Mouse (Mus musculus): ENCODE data around the gene Brdt.
A peak's percentile ranks its signal among the peaks of the same experiment; 100 is the strongest.

The Brdt gene

GRCm38 (mm10) chr5:107330916-107331421 is at the start of gene Brdt:
Gene Brdt (plus strand): TSS chr5:107331159.
- DNase-seq (ENCODE audit: low spot score in 2 of 2), result no peak

DNA sequence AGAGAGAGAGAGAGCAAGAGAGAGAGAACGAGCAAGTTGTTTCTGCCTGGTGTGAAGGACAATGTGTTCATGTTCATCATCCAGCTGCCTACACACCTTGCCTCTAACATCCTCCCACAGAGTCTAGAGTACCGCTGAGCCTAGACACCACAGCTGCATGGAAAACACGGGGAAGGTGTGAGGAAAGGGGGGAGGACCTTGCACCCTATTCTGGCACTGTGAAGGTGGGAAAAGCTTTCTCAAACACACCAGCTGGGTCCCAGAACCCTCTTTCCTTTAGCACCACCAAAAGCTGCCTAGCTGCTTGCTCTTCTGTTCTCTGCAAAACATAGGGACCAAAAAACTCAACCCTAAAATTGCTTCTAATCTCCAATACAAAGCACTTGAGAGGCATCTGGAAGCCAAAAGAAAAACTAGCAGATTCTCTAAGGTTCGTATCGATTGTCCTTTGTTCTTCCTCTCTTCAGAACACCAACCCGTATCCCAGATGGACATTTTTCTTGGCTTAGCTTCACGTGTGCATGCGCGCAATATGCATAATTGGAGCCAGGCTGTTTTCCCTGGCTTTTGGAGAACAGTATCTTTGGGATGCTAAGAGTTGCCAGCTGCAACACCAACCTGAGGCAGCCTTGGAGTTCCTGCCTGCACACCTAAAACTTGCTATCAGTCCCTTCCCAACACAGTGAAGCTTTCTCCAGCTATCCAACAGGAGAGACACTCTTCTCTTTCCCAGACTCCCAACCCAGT is 48.2 kb upstream of the Brdt start:
- no peak for DNase-seq (ENCODE audit: low spot score in 2 of 2)

DNA sequence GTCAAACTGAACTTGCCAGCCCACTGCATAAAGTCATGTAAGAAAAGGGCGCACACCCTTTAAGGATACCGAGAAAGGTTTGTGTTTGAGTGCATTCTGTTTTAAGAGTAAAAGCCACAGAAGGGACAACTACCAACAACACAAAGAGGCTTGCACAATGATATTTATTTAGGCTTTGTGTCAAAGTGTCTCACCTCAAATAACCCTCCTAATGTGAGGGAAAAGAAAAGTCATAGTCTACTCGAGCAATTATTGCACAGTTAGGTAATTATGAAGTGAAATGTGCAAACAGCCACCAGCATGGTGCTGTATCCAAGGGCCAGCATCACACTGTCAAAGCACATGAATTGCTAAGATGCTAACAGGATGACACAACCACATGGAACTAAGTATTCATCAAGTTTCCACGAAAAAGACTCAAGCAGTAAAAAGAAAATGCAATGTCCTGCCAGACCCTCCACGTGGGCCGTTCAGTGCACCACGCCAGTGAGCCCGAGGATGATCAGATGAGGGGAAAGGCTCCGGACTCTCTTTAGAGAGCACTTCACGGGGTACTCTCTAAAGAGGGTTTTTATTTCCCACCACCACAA is 46.9 kb upstream of the Brdt start:
- no peak for DNase-seq (ENCODE audit: low spot score in 2 of 2)

DNA sequence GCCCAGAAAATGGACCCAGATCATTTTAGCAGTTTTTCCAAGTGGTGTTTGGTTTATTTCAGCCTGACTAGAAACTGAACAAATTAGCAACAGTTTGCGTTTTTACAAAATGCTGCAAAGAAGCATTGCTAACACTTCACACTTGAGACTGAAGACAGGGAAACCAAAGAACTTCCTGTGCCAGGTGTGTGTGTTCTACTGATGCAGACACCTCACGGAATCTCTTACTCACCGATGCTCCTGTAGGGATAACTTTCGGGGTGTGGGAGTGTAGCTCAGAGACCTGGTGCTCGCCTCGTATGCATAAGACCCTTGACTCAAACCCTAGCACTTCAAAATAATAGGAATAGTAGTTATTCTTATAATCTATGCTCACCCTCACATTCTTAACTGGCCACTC is 45.4 kb upstream of the Brdt start:
- DNase-seq (ENCODE audit: low spot score in 2 of 2), result no peak

GRCm38 (mm10) chr5:107287254-107287907 is 43.6 kb upstream of the Brdt start:
- DNase-seq (ENCODE audit: low spot score in 2 of 2), result peak in 1 of 2 experiments; percentile 16

GRCm38 (mm10) chr5:107287908-107288267 is 43.1 kb upstream of the Brdt start:
- no peak for DNase-seq (ENCODE audit: low spot score in 2 of 2)

- DNase-seq (ENCODE audit: low spot score in 2 of 2), result peak in 1 of 2 experiments; percentile 10
Observed at GRCm38 (mm10) chr5:107288427-107289233, 42.3 kb upstream of the Brdt start.

DNA sequence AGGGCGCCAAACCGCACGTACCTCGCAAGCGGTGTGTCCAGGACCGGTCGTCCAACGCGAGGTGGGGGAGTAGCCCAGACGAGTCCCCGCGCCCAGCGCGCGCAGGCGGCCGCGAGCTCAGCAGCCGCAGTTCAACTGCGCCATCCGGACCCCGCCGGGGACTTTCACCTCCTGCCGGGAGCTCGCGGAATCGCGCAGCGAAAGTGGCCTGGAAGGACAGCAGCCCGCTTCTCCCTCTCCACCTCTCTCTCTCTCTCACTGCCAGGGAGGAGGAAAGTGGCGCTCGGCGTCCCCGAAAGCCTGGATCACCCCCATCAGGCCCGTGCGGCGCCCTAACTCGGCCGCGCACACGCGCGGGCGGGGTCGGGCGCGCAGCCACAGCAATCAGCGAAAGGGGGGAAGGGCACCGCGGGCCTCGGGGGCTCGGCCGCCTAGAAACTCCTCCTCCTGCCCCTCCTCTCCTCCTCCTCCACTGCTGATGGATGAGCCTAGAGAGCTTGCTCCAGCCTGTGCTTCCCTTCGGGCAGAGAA is 41.7 kb upstream of the Brdt start, which contains the start of gene Tgfbr3:
TSS of gene Tgfbr3 (minus strand) at position 396 of the 531 bp plus-strand sequence.
- DNase-seq (ENCODE audit: low spot score in 2 of 2), result peak; percentile 29 to 57

- no peak for DNase-seq (ENCODE audit: low spot score in 2 of 2)
Observed at GRCm38 (mm10) chr5:107289986-107290385, 41.0 kb upstream of the Brdt start.

- no peak for DNase-seq (ENCODE audit: low spot score in 2 of 2)
Observed at GRCm38 (mm10) chr5:107294041-107294440, 36.9 kb upstream of the Brdt start.

DNA sequence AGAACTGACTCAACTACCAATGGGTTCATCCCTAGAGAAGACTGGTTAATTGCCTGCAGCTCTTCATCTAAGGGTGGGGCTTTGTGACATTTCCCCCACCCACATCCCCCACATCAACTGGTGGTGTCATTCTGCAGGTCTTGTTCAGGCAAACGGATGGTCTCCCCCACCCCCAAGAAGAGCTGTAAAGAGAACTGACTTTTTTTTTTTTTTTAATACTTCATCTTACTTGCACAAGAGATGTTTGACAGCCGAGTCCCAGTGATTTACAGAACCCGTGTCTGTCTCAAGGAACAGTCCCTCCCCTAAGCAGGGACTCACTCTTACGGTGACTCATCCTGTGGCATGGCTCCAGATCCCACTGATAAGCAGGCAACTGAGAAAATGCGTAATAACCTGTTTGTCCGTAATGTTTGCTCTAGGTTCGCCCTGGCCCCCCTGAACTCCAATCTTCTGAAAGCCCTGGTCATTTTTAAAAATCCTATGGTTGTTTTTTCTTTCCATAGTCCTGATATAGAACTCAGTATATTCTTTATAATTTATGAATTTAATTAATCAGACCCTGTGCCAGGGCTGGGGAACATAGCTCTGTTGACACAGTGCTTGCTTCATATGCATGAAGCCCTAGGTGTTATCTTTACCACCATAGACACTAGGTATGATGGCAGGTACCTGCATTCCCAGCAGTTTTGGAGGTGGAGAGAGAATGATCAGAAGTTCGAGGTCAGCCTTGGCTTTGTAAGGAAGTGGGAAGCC is 35.7 kb upstream of the Brdt start:
- no peak for DNase-seq (ENCODE audit: low spot score in 2 of 2)

DNA sequence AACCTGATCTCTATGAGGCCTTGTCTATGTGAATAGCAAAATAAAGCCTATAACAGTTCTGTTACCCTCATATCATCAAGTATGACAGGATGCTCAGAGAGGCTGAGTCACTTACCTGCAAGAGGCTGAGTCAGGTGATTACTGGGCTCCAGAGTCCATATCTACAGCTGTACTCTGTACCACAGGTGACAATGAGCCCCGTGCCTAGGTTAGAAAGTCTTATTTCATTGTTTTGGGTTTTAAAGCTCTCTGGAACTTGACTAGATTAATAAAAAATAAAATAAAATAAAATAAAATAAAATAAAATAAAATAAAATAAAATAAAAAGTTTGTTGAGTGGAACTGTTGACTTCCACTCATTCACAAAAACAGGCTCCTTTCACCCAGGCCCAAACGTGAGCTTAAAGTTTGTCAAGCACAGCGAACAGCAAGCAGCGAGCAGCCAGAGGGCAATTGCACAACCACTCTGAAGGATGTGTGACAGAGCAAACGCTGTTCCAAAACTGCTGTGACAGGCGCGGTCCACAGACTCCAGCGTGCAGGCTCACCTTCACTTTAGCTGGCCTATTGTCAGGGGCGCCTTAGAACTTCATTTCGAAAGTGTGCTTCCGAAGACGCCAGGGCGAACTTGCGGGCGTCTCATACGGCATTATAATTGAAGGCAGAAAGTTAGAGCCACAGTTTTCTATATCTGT is 35.0 kb upstream of the Brdt start:
- no peak for DNase-seq (ENCODE audit: low spot score in 2 of 2)

DNA sequence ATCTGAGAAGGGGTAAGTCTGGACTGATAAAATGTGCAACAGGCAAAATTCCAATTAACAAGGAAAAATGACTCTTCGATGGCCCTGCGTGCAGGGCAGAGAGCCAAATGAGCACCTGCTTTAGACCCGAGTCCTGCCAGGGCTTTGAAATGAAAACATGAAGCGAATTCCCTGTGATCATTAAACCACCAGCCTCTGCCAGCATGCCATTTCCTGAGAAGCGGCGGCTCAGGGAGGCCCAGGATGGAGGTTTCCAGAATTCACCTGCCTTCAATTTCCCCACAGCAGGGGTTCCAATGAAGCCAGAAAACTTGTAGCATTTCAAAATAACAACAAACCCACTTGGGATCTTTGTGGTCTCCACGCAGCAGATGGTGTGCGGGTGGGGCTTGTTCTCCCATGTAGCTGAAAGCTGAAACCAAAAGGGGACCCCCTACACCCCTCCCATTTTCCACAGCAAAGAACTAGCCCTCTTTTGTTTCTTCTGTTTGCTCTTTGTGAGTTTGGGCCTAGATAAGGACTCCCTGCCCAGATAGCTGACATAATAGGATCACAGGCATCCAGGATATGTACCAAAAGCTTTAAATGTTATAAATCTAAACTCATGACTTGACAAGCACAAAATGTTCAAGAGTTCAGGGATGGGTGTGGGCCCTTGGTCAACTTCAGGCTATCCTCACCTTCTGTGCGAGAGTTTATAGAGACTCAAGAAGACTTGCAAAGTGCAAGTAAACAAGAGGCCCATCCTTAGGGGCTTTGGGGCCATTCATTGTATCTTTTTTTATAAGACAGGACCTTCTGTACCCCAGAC is 34.2 kb upstream of the Brdt start:
- no peak for DNase-seq (ENCODE audit: low spot score in 2 of 2)

DNA sequence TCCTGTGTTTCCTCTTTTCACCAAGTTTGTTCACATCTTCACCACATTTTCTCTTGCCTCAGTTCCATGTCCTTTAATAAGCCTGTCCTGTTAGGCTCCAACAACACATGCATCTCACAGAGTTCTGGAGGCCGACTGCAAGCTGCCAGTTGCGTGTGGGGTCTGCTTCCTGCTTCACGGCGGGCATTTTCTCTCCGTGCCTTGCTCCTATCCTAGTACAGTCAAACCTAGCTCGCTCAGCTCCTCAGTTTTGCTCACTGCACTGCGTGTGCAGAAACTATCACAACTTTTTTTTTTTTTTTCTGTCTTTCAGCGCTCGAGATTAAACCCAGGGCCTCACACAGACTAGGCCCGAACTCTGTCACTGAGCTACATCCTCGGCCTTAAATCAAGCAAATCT is 32.1 kb upstream of the Brdt start:
- no peak for DNase-seq (ENCODE audit: low spot score in 2 of 2)

DNA sequence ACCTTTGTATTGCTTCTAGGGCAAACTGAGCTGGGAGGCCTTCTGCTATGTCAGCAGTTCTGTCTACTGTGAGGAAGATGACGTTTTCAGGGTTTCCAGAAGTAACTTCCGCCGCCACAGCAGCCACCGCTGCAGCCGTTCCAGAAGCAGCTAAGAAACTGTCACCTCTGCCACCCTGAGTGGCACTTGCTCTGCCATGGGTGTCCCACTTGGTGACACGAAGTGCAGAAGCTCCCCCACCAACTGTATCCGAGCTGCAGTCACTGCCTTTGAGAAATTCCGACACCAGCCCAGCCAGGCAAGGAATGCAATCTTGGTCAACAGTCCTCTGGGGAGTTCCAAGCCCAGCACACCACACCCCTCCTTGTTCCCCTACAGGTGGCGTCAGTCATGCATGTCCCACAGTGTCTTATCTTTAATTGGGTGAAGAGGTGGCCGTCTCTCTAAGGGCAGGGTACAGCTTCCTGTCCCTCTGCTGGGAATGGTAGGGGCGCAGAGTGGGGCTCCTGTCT is 27.6 kb upstream of the Brdt start:
- DNase-seq (ENCODE audit: low spot score in 2 of 2), result no peak

- no peak for DNase-seq (ENCODE audit: low spot score in 2 of 2)
Observed at GRCm38 (mm10) chr5:107304117-107304825, 26.7 kb upstream of the Brdt start.

- no peak for DNase-seq (ENCODE audit: low spot score in 2 of 2)
Observed at GRCm38 (mm10) chr5:107307432-107307831, 23.5 kb upstream of the Brdt start.

- DNase-seq (ENCODE audit: low spot score in 2 of 2), result no peak
Observed at GRCm38 (mm10) chr5:107317141-107317540, 13.8 kb upstream of the Brdt start.

DNA sequence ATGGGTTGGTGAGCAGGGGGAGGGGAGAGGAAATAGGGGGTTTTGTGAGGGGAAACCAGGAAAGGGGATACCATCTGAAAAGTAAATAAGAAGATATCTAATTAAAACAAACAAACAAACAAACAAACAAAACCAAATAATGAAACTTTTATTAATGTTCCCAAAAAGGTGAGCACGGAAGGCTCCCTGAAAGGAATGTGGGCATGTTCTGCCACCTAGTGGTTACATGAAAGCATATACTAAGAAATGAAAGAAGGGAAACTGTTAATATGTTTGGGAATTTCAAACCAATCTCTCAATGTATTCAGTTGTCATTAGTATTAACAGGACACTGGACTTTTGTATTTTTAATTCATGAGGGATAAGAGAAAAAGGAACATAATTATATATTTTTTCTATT is 10.3 kb upstream of the Brdt start:
- DNase-seq (ENCODE audit: low spot score in 2 of 2), result no peak

All from frontal cortex, postnatal 25 days (tissue).